Comparison of ENCODE assay signal across 8 mouse cellular contexts in the genomic region with DNA sequence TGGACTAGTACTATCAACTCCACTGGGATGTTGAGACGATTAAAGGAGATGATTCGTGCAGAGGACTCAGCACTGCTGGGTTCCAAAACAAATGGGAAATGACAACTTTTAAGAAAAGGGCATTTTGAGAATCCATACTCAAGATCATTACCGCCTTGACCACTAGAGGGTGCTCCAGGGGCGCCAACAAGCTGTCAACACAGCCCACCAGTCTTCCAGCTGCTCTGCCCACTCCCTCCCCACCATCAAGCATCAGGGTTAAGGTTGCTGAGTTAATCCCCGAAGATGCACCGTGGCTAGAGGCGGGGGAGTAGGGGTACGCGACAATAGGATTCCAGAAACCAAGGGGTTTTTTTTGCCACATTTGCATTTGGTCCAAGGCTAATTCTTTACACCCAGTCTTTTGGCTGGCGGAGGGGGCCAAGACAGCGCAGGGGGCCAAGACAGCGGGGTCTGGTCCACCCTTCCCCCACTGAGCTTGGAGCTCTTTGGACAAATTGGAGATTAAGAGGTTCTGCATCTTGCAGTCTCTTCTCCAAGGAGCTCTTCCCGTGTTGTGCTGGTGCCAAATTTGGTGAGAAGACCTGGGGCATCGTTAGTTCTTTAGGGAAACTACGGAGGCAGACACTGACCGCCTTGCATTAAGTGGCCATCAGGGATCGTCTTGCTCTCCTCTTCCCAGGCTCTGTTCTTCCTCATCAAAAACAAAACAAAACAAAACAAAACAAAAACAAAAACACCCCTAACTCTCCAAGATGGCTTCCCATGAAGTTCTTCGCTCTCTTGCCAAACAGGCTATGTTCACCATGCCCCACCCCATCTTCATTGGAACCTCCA. TPM values are rescaled to one million over a fixed set of nuclear protein-coding genes. Genes with fewer than 3 reads are reported as not detected.
DNase-seq lines count a peak whose midpoint lies in the region; ATAC-seq lines count a peak whose summit lies in the region.

No protein-coding gene starts in this region.

- H3K9ac ChIP-seq in embryonic facial prominence, embryonic 14.5 days (ENCODE audit: low read depth, low read length) = peak overlapping the region; percentile 90; the same call in 1 of the 2 replicates
- H3K9ac ChIP-seq in heart, embryonic 12.5 days = peak overlapping the region; percentile 86
- peak overlapping the region; percentile 83 for H3K9ac ChIP-seq in kidney, embryonic 15.5 days
- H3K9ac ChIP-seq in liver, embryonic 15.5 days = no peak overlapping the region
- H3K9ac ChIP-seq in neural tube, embryonic 14.5 days (replicated peaks; ENCODE audit: low read depth, low read length) = peak overlapping the region; percentile 90

- H3K4me2 ChIP-seq in embryonic facial prominence, embryonic 14.5 days (ENCODE audit: low read depth, low read length) = peak overlapping the region; percentile 85
- H3K4me2 ChIP-seq in heart, embryonic 12.5 days = peak overlapping the region; percentile 85
- peak overlapping the region; percentile 90 for H3K4me2 ChIP-seq in kidney, embryonic 15.5 days
- peak overlapping the region; percentile 91 for H3K4me2 ChIP-seq in liver, embryonic 15.5 days
- H3K4me2 ChIP-seq in neural tube, embryonic 14.5 days (ENCODE audit: low read depth, low read length) = peak overlapping the region; percentile 96

- H3K4me3 ChIP-seq in embryonic facial prominence, embryonic 14.5 days (ENCODE audit: low read depth, low read length) = peak overlapping the region; percentile 89
- H3K4me3 ChIP-seq in heart, embryonic 12.5 days = peak overlapping the region; percentile 78
- peak overlapping the region; percentile 86 for H3K4me3 ChIP-seq in kidney, embryonic 15.5 days (replicated peaks)
- H3K4me3 ChIP-seq in liver, embryonic 15.5 days (replicated peaks) = peak overlapping the region; percentile 77
- H3K4me3 ChIP-seq in neural tube, embryonic 14.5 days (ENCODE audit: low read depth, low read length) = peak overlapping the region; percentile 81

- peak; percentile 78 for DNase-seq in CD4-positive helper T cell, adult 2 months (ENCODE audit: low read depth, low spot score)
- peak; percentile 46 to 62 for DNase-seq in adrenal gland, postnatal 4 days (ENCODE audit: low spot score in 2 of 2)
- peak; percentile 92 for DNase-seq in embryonic facial prominence, embryonic 14.5 days (ENCODE audit: low spot score)
- DNase-seq in testis, postnatal 10 days (ENCODE audit: low spot score) = peak; percentile 92

- 26% methylated on average over 18 of the region's 18 CpGs for WGBS in embryonic facial prominence, embryonic 14.5 days
- WGBS in heart, embryonic 12.5 days = 31% methylated on average over 18 of the region's 18 CpGs
- 34% methylated on average over 18 of the region's 18 CpGs for WGBS in kidney, embryonic 15.5 days
- WGBS in liver, embryonic 15.5 days (ENCODE audit: insufficient replicate concordance) = 42% methylated on average over 18 of the region's 18 CpGs
- WGBS in neural tube, embryonic 14.5 days = 27% methylated on average over 18 of the region's 18 CpGs

- peaks cover 22% of the 10 kb centered on the region for H3K4me1 ChIP-seq in embryonic facial prominence, embryonic 14.5 days (ENCODE audit: control insufficient read depth, insufficient read depth, low read length)
- H3K4me1 ChIP-seq in heart, embryonic 12.5 days (replicated peaks) = peaks cover 45% of the 10 kb centered on the region
- peaks cover 68% of the 10 kb centered on the region for H3K4me1 ChIP-seq in kidney, embryonic 15.5 days
- H3K4me1 ChIP-seq in liver, embryonic 15.5 days (replicated peaks) = peaks cover 40% of the 10 kb centered on the region
- peaks cover 52% of the 10 kb centered on the region for H3K4me1 ChIP-seq in neural tube, embryonic 14.5 days (ENCODE audit: control insufficient read depth, insufficient read depth, low read length)

- peaks cover 32% of the 10 kb centered on the region for H3K36me3 ChIP-seq in embryonic facial prominence, embryonic 14.5 days (ENCODE audit: control insufficient read depth, insufficient read depth, low read length)
- peaks cover 27% of the 10 kb centered on the region for H3K36me3 ChIP-seq in heart, embryonic 12.5 days
- H3K36me3 ChIP-seq in kidney, embryonic 15.5 days = peaks cover 25% of the 10 kb centered on the region
- peaks cover 18% of the 10 kb centered on the region; the same call in 1 of the 2 replicates for H3K36me3 ChIP-seq in liver, embryonic 15.5 days (replicated peaks)
- H3K36me3 ChIP-seq in neural tube, embryonic 14.5 days (ENCODE audit: control insufficient read depth, insufficient read depth, low read length) = peaks cover 11% of the 10 kb centered on the region

- H3K27me3 ChIP-seq in embryonic facial prominence, embryonic 14.5 days (replicated peaks; ENCODE audit: control insufficient read depth, insufficient read depth, low read length) = no peaks in the 10 kb centered on the region
- H3K27me3 ChIP-seq in heart, embryonic 12.5 days (replicated peaks) = no peaks in the 10 kb centered on the region
- no peaks in the 10 kb centered on the region for H3K27me3 ChIP-seq in kidney, embryonic 15.5 days
- peaks cover 5% of the 10 kb centered on the region; the same call in 1 of the 2 replicates for H3K27me3 ChIP-seq in liver, embryonic 15.5 days
- H3K27me3 ChIP-seq in neural tube, embryonic 14.5 days (ENCODE audit: control insufficient read depth, insufficient read depth, low read length) = no peaks in the 10 kb centered on the region

- peak; percentile 28; the same call in 1 of the 2 replicates for ATAC-seq in embryonic facial prominence, embryonic 14.5 days (ENCODE audit: low read depth)
- ATAC-seq in heart, embryonic 12.5 days (ENCODE audit: insufficient number of reproducible peaks, low FRiP score) = no peak
- no peak for ATAC-seq in kidney, embryonic 15.5 days (replicated peaks; ENCODE audit: low FRiP score)
- no peak for ATAC-seq in liver, embryonic 15.5 days (ENCODE audit: insufficient read depth)
- no peak; the same call in 1 of the 2 replicates for ATAC-seq in neural tube, embryonic 14.5 days (ENCODE audit: low read depth)

- H3K9me3 ChIP-seq in embryonic facial prominence, embryonic 14.5 days (ENCODE audit: control insufficient read depth, low read length) = no peaks in the 10 kb centered on the region
- H3K9me3 ChIP-seq in heart, embryonic 12.5 days (replicated peaks) = no peaks in the 10 kb centered on the region
- H3K9me3 ChIP-seq in kidney, embryonic 15.5 days (replicated peaks) = no peaks in the 10 kb centered on the region
- H3K9me3 ChIP-seq in liver, embryonic 15.5 days (replicated peaks) = no peaks in the 10 kb centered on the region
- H3K9me3 ChIP-seq in neural tube, embryonic 14.5 days (ENCODE audit: control insufficient read depth, low read length) = no peaks in the 10 kb centered on the region

- H3K27ac ChIP-seq in embryonic facial prominence, embryonic 14.5 days (replicated peaks; ENCODE audit: low read depth, low read length) = peak overlapping the region; percentile 96
- H3K27ac ChIP-seq in heart, embryonic 12.5 days (ENCODE audit: poor library complexity, severe bottlenecking) = peak overlapping the region; percentile 91; the same call in 1 of the 2 replicates
- H3K27ac ChIP-seq in kidney, embryonic 15.5 days = peak overlapping the region; percentile 96
- 0 out of 2 replicates have a peak overlapping the region, but pooled peaks have one; percentile 59 for H3K27ac ChIP-seq in liver, embryonic 15.5 days (replicated peaks)
- H3K27ac ChIP-seq in neural tube, embryonic 14.5 days (ENCODE audit: low read depth, low read length) = peak overlapping the region; percentile 96

RNA-seq across cellular contexts. Expression of gene Npcd, which starts 1.8 kb away (rescaled TPM):
- 1 to 10 TPM; 3.7 to 4.2 TPM for total RNA-seq in adrenal gland, postnatal 4 days (2021)
- polyA plus RNA-seq in embryonic facial prominence, embryonic 14.5 days (2014; fragmentation: Nextera tagmentation; extraction: Ambion mirVana) = 0.80 TPM in 1 of 2 replicates, not detected in the other
- polyA plus RNA-seq in heart, embryonic 12.5 days (2016; fragmentation: Nextera tagmentation; extraction: Ambion mirVana) = 0.21 TPM in 1 of 2 replicates, not detected in the other
- not detected in 2 replicates for polyA plus RNA-seq in kidney, embryonic 15.5 days (2015; fragmentation: Nextera tagmentation; extraction: Ambion mirVana)
- polyA plus RNA-seq in liver, embryonic 15.5 days (2015; fragmentation: Nextera tagmentation; extraction: Ambion mirVana) = not detected in 2 replicates
- 1.0 and 2.5 TPM in 2 replicates for polyA plus RNA-seq in neural tube, embryonic 14.5 days (2014; fragmentation: Nextera tagmentation; extraction: Ambion mirVana)

RNA-seq across cellular contexts. Expression of gene Cbx6, which starts 2.2 kb away (rescaled TPM):
- total RNA-seq in adrenal gland, postnatal 4 days (2021) = 100 to 1,000 TPM; 105 TPM
- 50.2 and 54.4 TPM in 2 replicates for polyA plus RNA-seq in embryonic facial prominence, embryonic 14.5 days (2014; fragmentation: Nextera tagmentation; extraction: Ambion mirVana)
- 34.5 and 38.0 TPM in 2 replicates for polyA plus RNA-seq in heart, embryonic 12.5 days (2016; fragmentation: Nextera tagmentation; extraction: Ambion mirVana)
- 45.5 and 50.4 TPM in 2 replicates for polyA plus RNA-seq in kidney, embryonic 15.5 days (2015; fragmentation: Nextera tagmentation; extraction: Ambion mirVana)
- 6.7 and 8.1 TPM in 2 replicates for polyA plus RNA-seq in liver, embryonic 15.5 days (2015; fragmentation: Nextera tagmentation; extraction: Ambion mirVana)
- polyA plus RNA-seq in neural tube, embryonic 14.5 days (2014; fragmentation: Nextera tagmentation; extraction: Ambion mirVana) = 25.4 and 31.1 TPM in 2 replicates

RNA-seq across cellular contexts. Expression of gene Nptxr, which starts 27.7 kb away (rescaled TPM):
- total RNA-seq in adrenal gland, postnatal 4 days (2021) = 10 to 100 TPM; 17.2 to 17.3 TPM
- 3.2 and 3.4 TPM in 2 replicates for polyA plus RNA-seq in embryonic facial prominence, embryonic 14.5 days (2014; fragmentation: Nextera tagmentation; extraction: Ambion mirVana)
- polyA plus RNA-seq in heart, embryonic 12.5 days (2016; fragmentation: Nextera tagmentation; extraction: Ambion mirVana) = 2.6 and 2.7 TPM in 2 replicates
- 2.0 and 2.4 TPM in 2 replicates for polyA plus RNA-seq in kidney, embryonic 15.5 days (2015; fragmentation: Nextera tagmentation; extraction: Ambion mirVana)
- 0.08 and 0.17 TPM in 2 replicates for polyA plus RNA-seq in liver, embryonic 15.5 days (2015; fragmentation: Nextera tagmentation; extraction: Ambion mirVana)
- polyA plus RNA-seq in neural tube, embryonic 14.5 days (2014; fragmentation: Nextera tagmentation; extraction: Ambion mirVana) = 15.5 and 23.4 TPM in 2 replicates

RNA-seq across cellular contexts. Expression of gene Dnal4, which starts 54.6 kb away (rescaled TPM):
- total RNA-seq in adrenal gland, postnatal 4 days (2021) = 10 to 100 TPM; 25.3 to 25.6 TPM
- 50.0 and 59.5 TPM in 2 replicates for polyA plus RNA-seq in embryonic facial prominence, embryonic 14.5 days (2014; fragmentation: Nextera tagmentation; extraction: Ambion mirVana)
- polyA plus RNA-seq in heart, embryonic 12.5 days (2016; fragmentation: Nextera tagmentation; extraction: Ambion mirVana) = 37.1 TPM in 2 replicates
- 58.3 and 67.4 TPM in 2 replicates for polyA plus RNA-seq in kidney, embryonic 15.5 days (2015; fragmentation: Nextera tagmentation; extraction: Ambion mirVana)
- 7.7 and 9.0 TPM in 2 replicates for polyA plus RNA-seq in liver, embryonic 15.5 days (2015; fragmentation: Nextera tagmentation; extraction: Ambion mirVana)
- polyA plus RNA-seq in neural tube, embryonic 14.5 days (2014; fragmentation: Nextera tagmentation; extraction: Ambion mirVana) = 62.2 and 62.8 TPM in 2 replicates

RNA-seq across cellular contexts. Expression of gene Apobec3, which starts 59.2 kb away (rescaled TPM):
- 10 to 100 TPM; 28.4 to 33.4 TPM for total RNA-seq in adrenal gland, postnatal 4 days (2021)
- 16.1 and 17.3 TPM in 2 replicates for polyA plus RNA-seq in embryonic facial prominence, embryonic 14.5 days (2014; fragmentation: Nextera tagmentation; extraction: Ambion mirVana)
- 11.2 and 12.2 TPM in 2 replicates for polyA plus RNA-seq in heart, embryonic 12.5 days (2016; fragmentation: Nextera tagmentation; extraction: Ambion mirVana)
- polyA plus RNA-seq in kidney, embryonic 15.5 days (2015; fragmentation: Nextera tagmentation; extraction: Ambion mirVana) = 29.3 and 31.0 TPM in 2 replicates
- 33.5 and 34.5 TPM in 2 replicates for polyA plus RNA-seq in liver, embryonic 15.5 days (2015; fragmentation: Nextera tagmentation; extraction: Ambion mirVana)
- polyA plus RNA-seq in neural tube, embryonic 14.5 days (2014; fragmentation: Nextera tagmentation; extraction: Ambion mirVana) = 2.3 and 6.0 TPM in 2 replicates
